Mouse (Mus musculus) ES-Bruce4 (cell line): ENCODE data around the gene Uqcc2.

Source experiments
- CTCF ChIP-seq: IDR thresholded peaks from one replicate; pipeline ENCODE4 v1.8.1; 2011; ENCODE audit warnings: low read depth, low read length
- EP300 ChIP-seq: IDR thresholded peaks from 2 replicates; pipeline ENCODE4 v1.6.1; 2011; ENCODE audit warnings: low read depth, low read length; ENCODE audit not compliant: insufficient read depth
- POLR2A ChIP-seq: IDR thresholded peaks from one replicate; pipeline ENCODE4 v1.8.1; 2011; ENCODE audit warnings: low read length; ENCODE audit not compliant: insufficient read depth

DNA sequence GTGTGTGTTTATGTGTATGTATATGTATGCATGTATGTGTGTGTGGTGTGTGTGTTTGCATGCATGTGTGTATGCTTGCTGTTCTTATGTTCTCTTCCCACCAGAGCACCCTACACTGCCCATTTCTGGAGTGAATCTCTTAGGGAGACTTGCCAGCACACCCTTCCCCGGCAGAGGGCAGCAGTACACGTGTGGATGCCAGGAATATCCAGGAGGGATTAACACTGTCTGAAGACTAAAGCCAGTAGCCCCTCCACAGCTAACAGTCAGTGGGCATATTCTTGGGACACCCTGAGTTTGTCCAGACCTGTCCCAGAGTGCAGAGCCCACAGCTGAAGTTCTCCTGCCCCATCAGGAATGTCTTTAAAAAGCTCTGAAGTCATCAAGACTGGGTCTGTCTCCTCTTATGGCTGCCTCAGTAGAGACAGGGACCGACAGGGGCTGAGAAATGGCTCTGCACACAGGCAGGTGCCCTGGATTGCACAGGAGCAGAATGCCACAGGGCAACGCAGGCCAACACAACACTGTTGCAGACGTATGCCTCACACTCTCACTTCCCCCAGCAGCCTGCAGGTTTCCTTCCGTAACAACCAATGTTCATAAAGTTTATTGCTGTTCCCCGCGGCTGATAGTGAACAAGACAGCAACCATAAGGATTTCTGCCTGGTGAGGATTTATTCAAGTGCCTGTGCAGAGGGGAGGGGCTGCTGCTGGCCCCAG is 31.5 kb upstream of the Uqcc2 start:
- TF ChIP-seq POLR2A, result no peak
- TF ChIP-seq CTCF, result peak; percentile 74
- no peak for TF ChIP-seq EP300
